Mouse (Mus musculus): ENCODE data around the gene Ankrd39. TPM values are rescaled to one million over a fixed set of nuclear protein-coding genes. Genes with fewer than 3 reads are reported as not detected.
A peak's percentile ranks its signal among the peaks of the same experiment; 100 is the strongest.

The Ankrd39 gene
- polyA plus RNA-seq, 1 experiment = 30.8 TPM

GRCm38 (mm10) chr1:36530962-36531361 is 16.3 kb downstream of the Ankrd39 start:
- H3K27me3 ChIP-seq (ENCODE audit: control insufficient read depth, insufficient read depth, low read length) = no peaks in the 10 kb centered on the region
- 55% methylated on average over 7 of the region's 7 CpGs for WGBS
- TF ChIP-seq CTCF (IDR thresholded peaks at IDR 0.05; ENCODE audit: borderline replicate concordance, insufficient read depth, low read depth, low read length) = no peak
- TF ChIP-seq POLR2A (IDR thresholded peaks at IDR 0.05; ENCODE audit: borderline replicate concordance, insufficient read depth, low read length) = no peak
- no peak for DNase-seq
- peaks cover 20% of the 10 kb centered on the region for H3K4me1 ChIP-seq (ENCODE audit: control insufficient read depth, insufficient read depth, low read length)
- H3K27ac ChIP-seq (ENCODE audit: insufficient read depth, low read length) = no peak overlapping the region
- no peak overlapping the region for H3K4me3 ChIP-seq (replicated peaks; ENCODE audit: insufficient read depth, low read depth, low read length)

- 54% methylated on average over 8 of the region's 8 CpGs for WGBS
- Histone ChIP-seq H3K27me3 (ENCODE audit: control insufficient read depth, insufficient read depth, low read length) (no peaks in the 10 kb centered on the region), H3K4me3 (replicated peaks; ENCODE audit: insufficient read depth, low read depth, low read length) (no peak overlapping the region), H3K27ac (ENCODE audit: insufficient read depth, low read length) (no peak overlapping the region), H3K4me1 (ENCODE audit: control insufficient read depth, insufficient read depth, low read length) (peaks cover 15% of the 10 kb centered on the region)
- peak; percentile 32 to 38 for DNase-seq
- no peak for TF ChIP-seq POLR2A (IDR thresholded peaks at IDR 0.05; ENCODE audit: borderline replicate concordance, insufficient read depth, low read length)
- TF ChIP-seq CTCF (IDR thresholded peaks at IDR 0.05; ENCODE audit: borderline replicate concordance, insufficient read depth, low read depth, low read length) = 0 out of 2 replicates have a peak, but pooled peaks have one; percentile 0
Measured at GRCm38 (mm10) chr1:36530485-36530884, 16.8 kb downstream of the Ankrd39 start.

DNA sequence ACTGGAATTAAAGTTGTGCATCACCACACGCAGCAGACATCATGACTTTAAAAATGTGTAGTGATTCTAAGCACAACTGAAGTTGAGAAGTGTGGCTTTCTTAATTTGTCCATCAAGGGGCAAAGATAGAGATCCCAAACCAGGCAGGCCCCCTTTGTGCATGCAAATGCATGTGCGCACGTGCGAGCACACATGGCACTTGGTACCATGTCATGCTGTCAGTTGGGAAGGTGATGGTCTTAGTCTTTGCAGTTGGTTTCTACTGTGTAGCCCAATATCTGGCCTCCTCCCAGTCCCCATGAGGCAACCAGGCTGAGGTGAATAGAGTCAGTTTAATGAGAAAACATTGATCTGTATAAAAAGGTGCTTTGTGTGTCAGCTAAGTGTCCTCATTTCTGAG is 17.4 kb downstream of the Ankrd39 start:
- Histone ChIP-seq H3K4me1 (ENCODE audit: control insufficient read depth, insufficient read depth, low read length) (peaks cover 9% of the 10 kb centered on the region), H3K27ac (ENCODE audit: insufficient read depth, low read length) (no peak overlapping the region), H3K27me3 (ENCODE audit: control insufficient read depth, insufficient read depth, low read length) (no peaks in the 10 kb centered on the region), H3K4me3 (replicated peaks; ENCODE audit: insufficient read depth, low read depth, low read length) (no peak overlapping the region)
- DNase-seq = no peak
- 94% methylated on average over 4 of the region's 4 CpGs for WGBS
- no peak for TF ChIP-seq CTCF (IDR thresholded peaks at IDR 0.05; ENCODE audit: borderline replicate concordance, insufficient read depth, low read depth, low read length)
- no peak for TF ChIP-seq POLR2A (IDR thresholded peaks at IDR 0.05; ENCODE audit: borderline replicate concordance, insufficient read depth, low read length)

- H3K4me3 ChIP-seq (replicated peaks; ENCODE audit: insufficient read depth, low read depth, low read length) = no peak overlapping the region
- no peak for DNase-seq
- peaks cover 3% of the 10 kb centered on the region; the same call in 1 of the 2 replicates for H3K4me1 ChIP-seq (ENCODE audit: control insufficient read depth, insufficient read depth, low read length)
- WGBS = 90% methylated on average over 4 of the region's 4 CpGs
- TF ChIP-seq CTCF (IDR thresholded peaks at IDR 0.05; ENCODE audit: borderline replicate concordance, insufficient read depth, low read depth, low read length) (no peak), POLR2A (IDR thresholded peaks at IDR 0.05; ENCODE audit: borderline replicate concordance, insufficient read depth, low read length) (no peak)
- no peaks in the 10 kb centered on the region for H3K27me3 ChIP-seq (ENCODE audit: control insufficient read depth, insufficient read depth, low read length)
- no peak overlapping the region for H3K27ac ChIP-seq (ENCODE audit: insufficient read depth, low read length)
Measured at GRCm38 (mm10) chr1:36529274-36529673, 18.0 kb downstream of the Ankrd39 start.

DNA sequence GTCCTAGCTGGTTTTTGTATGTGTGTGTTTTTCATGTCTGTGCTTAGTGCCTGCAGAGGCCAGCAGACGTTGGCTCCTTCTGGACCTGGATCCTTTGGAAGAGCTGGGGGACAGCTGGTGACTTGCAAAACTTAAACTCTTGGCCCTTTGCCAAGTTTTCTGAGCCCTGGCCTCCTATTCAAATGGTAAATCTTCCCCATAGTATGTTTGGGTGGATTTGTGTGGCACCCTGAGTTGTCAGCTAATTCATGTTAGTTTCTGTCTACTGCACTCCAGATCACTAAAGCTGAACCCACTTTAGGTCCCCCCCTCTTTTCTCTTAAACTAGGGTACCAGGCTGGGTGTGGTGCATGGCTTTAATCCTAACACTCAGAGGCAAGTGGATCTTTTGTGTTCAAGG is 18.9 kb downstream of the Ankrd39 start:
- H3K4me1 ChIP-seq (ENCODE audit: control insufficient read depth, insufficient read depth, low read length) = peaks cover 6% of the 10 kb centered on the region; the same call in 1 of the 2 replicates
- TF ChIP-seq POLR2A (IDR thresholded peaks at IDR 0.05; ENCODE audit: borderline replicate concordance, insufficient read depth, low read length) (no peak), CTCF (IDR thresholded peaks at IDR 0.05; ENCODE audit: borderline replicate concordance, insufficient read depth, low read depth, low read length) (no peak)
- H3K27me3 ChIP-seq (ENCODE audit: control insufficient read depth, insufficient read depth, low read length) = no peaks in the 10 kb centered on the region
- no peak overlapping the region for H3K4me3 ChIP-seq (replicated peaks; ENCODE audit: insufficient read depth, low read depth, low read length)
- peak in 1 of 2 experiments; percentile 33 for DNase-seq
- WGBS = 7% methylated on average over 1 of the region's 1 CpGs
- no peak overlapping the region for H3K27ac ChIP-seq (ENCODE audit: insufficient read depth, low read length)

GRCm38 (mm10) chr1:36526903-36527302 is 20.3 kb downstream of the Ankrd39 start:
- no peak overlapping the region for H3K4me3 ChIP-seq (replicated peaks; ENCODE audit: insufficient read depth, low read depth, low read length)
- WGBS = 45% methylated on average over 10 of the region's 10 CpGs
- TF ChIP-seq POLR2A (IDR thresholded peaks at IDR 0.05; ENCODE audit: borderline replicate concordance, insufficient read depth, low read length) = no peak
- no peak for TF ChIP-seq CTCF (IDR thresholded peaks at IDR 0.05; ENCODE audit: borderline replicate concordance, insufficient read depth, low read depth, low read length)
- DNase-seq = no peak
- no peaks in the 10 kb centered on the region for H3K27me3 ChIP-seq (ENCODE audit: control insufficient read depth, insufficient read depth, low read length)
- no peak overlapping the region for H3K27ac ChIP-seq (ENCODE audit: insufficient read depth, low read length)
- H3K4me1 ChIP-seq (ENCODE audit: control insufficient read depth, insufficient read depth, low read length) = peaks cover 14% of the 10 kb centered on the region

GRCm38 (mm10) chr1:36525774-36526173 is 21.5 kb downstream of the Ankrd39 start:
- H3K27me3 ChIP-seq (ENCODE audit: control insufficient read depth, insufficient read depth, low read length) = no peaks in the 10 kb centered on the region
- H3K4me3 ChIP-seq (replicated peaks; ENCODE audit: insufficient read depth, low read depth, low read length) = no peak overlapping the region
- H3K27ac ChIP-seq (ENCODE audit: insufficient read depth, low read length) = no peak overlapping the region
- TF ChIP-seq POLR2A (IDR thresholded peaks at IDR 0.05; ENCODE audit: borderline replicate concordance, insufficient read depth, low read length) (no peak), CTCF (IDR thresholded peaks at IDR 0.05; ENCODE audit: borderline replicate concordance, insufficient read depth, low read depth, low read length) (no peak)
- WGBS = 82% methylated on average over 12 of the region's 12 CpGs
- H3K4me1 ChIP-seq (ENCODE audit: control insufficient read depth, insufficient read depth, low read length) = peaks cover 14% of the 10 kb centered on the region
- no peak for DNase-seq

DNA sequence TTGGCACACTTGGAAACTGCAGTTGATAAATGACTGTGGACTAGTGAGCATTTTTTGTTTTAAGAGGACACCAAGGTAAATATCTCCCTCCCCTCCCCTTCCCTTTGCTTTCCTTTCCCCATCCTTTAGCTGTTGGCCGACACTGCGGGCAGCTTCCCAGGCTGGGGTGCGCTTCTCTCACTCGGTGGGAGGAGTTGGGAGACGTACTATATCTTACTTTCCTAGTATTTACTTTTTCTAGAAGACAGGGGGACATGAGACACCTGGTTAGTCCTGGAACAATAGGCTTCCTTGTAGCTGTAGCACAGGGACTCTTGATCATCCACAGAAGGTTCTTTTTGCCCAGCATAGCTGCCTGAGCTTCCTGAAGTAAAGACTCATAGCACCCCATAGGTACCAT is 23.2 kb downstream of the Ankrd39 start:
- Histone ChIP-seq H3K4me3 (replicated peaks; ENCODE audit: insufficient read depth, low read depth, low read length) (no peak overlapping the region), H3K27me3 (ENCODE audit: control insufficient read depth, insufficient read depth, low read length) (no peaks in the 10 kb centered on the region), H3K4me1 (ENCODE audit: control insufficient read depth, insufficient read depth, low read length) (peaks cover 14% of the 10 kb centered on the region), H3K27ac (ENCODE audit: insufficient read depth, low read length) (no peak overlapping the region)
- no peak for TF ChIP-seq CTCF (IDR thresholded peaks at IDR 0.05; ENCODE audit: borderline replicate concordance, insufficient read depth, low read depth, low read length)
- WGBS = 52% methylated on average over 5 of the region's 5 CpGs
- DNase-seq = no peak

All from cerebellum, adult 2 months (tissue).